Mouse (Mus musculus) cerebellum, postnatal 36 days (tissue): ENCODE results near the gene Fam184b.
A peak's percentile ranks its signal among the peaks of the same experiment; 100 is the strongest.

Source experiments
- DNase-seq, 2 experiments: peaks; one replicate each; pipeline ENCODE4 v3.0.0; 2021 to 2022; ENCODE audit warnings: mixed read lengths in 2 of 2

Fam184b gene

GRCm38 (mm10) chr5:45513511-45513910 lies 125.9 kb downstream of the Fam184b start:
- DNase-seq: no peak

GRCm38 (mm10) chr5:45512908-45513307 lies 126.5 kb downstream of the Fam184b start:
- DNase-seq: no peak

GRCm38 (mm10) chr5:45510071-45510470 lies 129.3 kb downstream of the Fam184b start:
- no peak for DNase-seq

- DNase-seq: no peak
These were observed 141.8 kb downstream of the Fam184b start for GRCm38 (mm10) chr5:45497564-45497963.

- DNase-seq: no peak
These were observed 142.4 kb downstream of the Fam184b start for GRCm38 (mm10) chr5:45496930-45497550.

- DNase-seq: no peak
These were observed 142.9 kb downstream of the Fam184b start for GRCm38 (mm10) chr5:45496479-45496878.

GRCm38 (mm10) chr5:45496042-45496441 lies 143.4 kb downstream of the Fam184b start:
- DNase-seq: no peak

- no peak for DNase-seq
These were observed 143.9 kb downstream of the Fam184b start for GRCm38 (mm10) chr5:45495429-45495975.

- DNase-seq: no peak
These were observed 145.2 kb downstream of the Fam184b start for GRCm38 (mm10) chr5:45494093-45494755.

- DNase-seq: peak; percentile 95 to 99
These were observed 146.0 kb downstream of the Fam184b start, which contains the start of gene Lap3 for GRCm38 (mm10) chr5:45493191-45494092. TSS of gene Lap3 (plus strand) at chr5:45493374.

GRCm38 (mm10) chr5:45491776-45492175 lies 147.6 kb downstream of the Fam184b start:
- no peak for DNase-seq

- no peak for DNase-seq
These were observed 155.8 kb downstream of the Fam184b start for GRCm38 (mm10) chr5:45483654-45484053.

GRCm38 (mm10) chr5:45482607-45483006 lies 156.8 kb downstream of the Fam184b start:
- no peak for DNase-seq

GRCm38 (mm10) chr5:45481125-45481524 lies 158.3 kb downstream of the Fam184b start:
- DNase-seq: no peak

- DNase-seq: no peak
These were observed 159.3 kb downstream of the Fam184b start for GRCm38 (mm10) chr5:45480066-45480465.
